Mouse (Mus musculus) bone marrow macrophage, adult 2 months (primary cell): Measurements from ENCODE around the gene Olfr924.

ENCODE experiments used
- CTCF ChIP-seq: IDR thresholded peaks from 2 replicates; pipeline ENCODE4 v1.5.1; 2012; ENCODE audit warnings: low read depth, mild to moderate bottlenecking, low read length, moderate library complexity
- POLR2A ChIP-seq: IDR thresholded peaks from 2 replicates; pipeline ENCODE4 v1.6.1; 2012; ENCODE audit warnings: mild to moderate bottlenecking, low read depth, low read length, borderline replicate concordance

DNA sequence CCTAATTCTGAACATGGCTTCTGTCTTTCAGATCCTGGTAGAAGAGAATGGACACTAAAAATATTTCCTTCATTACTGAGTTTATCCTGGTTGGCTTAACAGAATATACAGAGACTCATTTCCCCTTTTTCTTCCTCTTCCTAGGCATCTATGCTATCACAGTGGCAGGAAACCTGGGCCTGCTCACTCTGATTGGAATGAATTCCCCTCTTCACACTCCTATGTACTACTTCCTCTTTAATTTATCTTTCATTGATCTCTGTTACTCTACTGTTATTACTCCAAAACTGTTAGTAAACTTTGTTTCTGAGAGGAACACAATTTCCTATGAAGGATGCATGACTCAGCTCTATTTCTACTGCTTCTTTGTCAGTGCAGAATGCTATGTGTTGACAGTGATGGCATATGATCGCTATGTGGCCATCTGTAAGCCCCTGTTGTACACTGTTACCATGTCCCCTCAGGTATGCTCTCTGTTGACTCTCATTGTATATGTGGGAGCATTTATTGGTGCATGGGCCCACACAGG is 28.7 kb upstream of the Olfr924 start:
- TF ChIP-seq POLR2A (no peak), CTCF (no peak)
